Mouse (Mus musculus): ENCODE data around the gene Ermn. TPM values are rescaled to one million over a fixed set of nuclear protein-coding genes. Genes with fewer than 3 reads are reported as not detected.

The Ermn gene
- total RNA-seq (2023) = not detected

GRCm38 (mm10) chr2:58052821-58053581, at the start of gene Ermn:
Gene Ermn (minus strand): TSS chr2:58052864.

GRCm38 (mm10) chr2:57997752-57998430, 54.8 kb downstream of the Ermn start, which contains the start of gene Galnt5:
Gene Galnt5 (plus strand): TSS chr2:57997884.

Other genes with a start within 250 kb of the Ermn start
- gene Galnt5, start 55.0 kb downstream of the Ermn start, total RNA-seq (2023) = not detected
- gene Cytip, start 142.7 kb upstream of the Ermn start, total RNA-seq (2023) = 1,170 TPM